Mouse (Mus musculus) right cerebral cortex, postnatal 14 days (tissue): ENCODE results near the gene Pax5.

Experiments
- DNase-seq: peaks from one replicate; pipeline ENCODE4 v3.0.0; 2022

The Pax5 gene

DNA sequence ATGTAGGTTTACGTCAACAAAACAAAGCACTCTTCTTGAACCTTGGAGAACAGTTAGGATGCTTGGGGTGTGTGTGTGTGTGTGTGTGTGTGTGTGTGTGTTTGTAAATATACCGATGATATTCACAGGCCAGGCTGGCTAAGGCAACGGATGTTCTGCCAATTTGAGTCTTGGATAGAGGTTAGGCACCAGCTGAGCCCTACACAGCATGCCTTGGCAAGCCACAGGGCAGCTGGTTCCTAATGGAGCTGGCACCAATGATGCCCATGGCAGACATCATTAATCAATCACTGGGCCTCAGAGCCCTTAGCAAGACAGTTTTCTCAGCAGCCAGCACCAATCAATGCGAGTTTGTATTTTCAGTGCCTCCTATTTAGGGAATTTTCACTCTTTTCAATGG lies 173.5 kb downstream of the Pax5 start:
- DNase-seq, result no peak

DNA sequence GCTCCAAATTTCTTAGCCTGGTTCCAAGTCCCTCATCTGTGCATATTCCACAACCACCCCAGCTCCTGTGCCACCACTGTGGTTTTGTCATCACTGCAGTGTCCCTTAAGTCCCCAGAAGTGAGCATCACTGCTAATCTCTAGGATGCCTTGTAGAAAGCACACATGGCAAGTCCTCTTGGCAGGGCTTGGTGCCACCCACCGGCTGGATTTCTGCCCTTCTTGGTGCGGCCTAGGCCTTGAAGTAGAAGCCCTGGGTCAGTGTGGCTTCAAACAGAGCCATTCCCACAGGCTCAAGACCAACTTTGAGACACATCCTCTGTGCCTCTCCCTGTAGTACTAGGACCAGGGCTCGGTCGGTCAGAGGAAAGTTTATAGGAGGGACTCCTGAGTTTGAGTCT lies 174.6 kb downstream of the Pax5 start:
- DNase-seq, result no peak

DNA sequence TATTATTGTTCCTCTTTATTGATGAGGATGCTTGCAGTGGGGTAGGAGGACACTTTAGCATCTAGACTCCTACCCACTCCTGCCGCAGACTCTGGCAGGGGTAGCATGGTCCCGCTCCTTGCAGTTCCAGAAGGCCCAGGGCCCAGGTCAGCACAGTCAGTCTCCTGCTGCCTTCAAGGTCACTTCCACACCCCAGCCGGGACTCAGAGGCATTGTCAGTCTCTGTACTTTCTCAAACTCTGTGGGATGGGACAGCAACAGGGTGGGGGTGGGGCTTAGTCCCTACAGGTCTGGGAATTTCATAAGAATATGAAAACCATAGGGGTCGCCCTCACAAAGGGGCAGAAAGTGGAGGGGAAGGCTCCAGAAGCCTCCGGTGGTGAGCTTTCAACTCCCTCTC lies 177.0 kb downstream of the Pax5 start:
- DNase-seq, result no peak

- DNase-seq, result no peak
Observed at GRCm38 (mm10) chr4:44532731-44533130, 177.6 kb downstream of the Pax5 start.

- DNase-seq, result no peak
Observed at GRCm38 (mm10) chr4:44525336-44525735, 185.0 kb downstream of the Pax5 start.

DNA sequence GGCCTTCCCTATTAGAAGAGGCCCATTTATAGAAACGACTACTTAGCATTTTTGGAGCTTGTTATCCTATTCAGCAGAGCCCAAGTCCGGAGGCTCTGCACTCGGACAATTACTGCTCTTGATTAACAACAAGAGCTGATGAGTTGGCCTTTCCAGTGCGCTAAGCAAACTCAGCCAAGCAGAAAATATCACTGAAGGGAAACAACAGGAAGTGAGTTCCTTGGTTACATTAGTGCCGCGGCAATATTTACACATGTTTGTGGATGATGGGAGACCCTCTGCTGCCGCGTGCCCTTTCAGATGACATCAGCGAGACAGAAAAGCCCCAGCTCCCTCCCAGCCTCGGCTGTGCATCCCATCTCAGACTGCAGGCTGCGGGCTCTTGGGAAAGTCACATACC lies 191.4 kb downstream of the Pax5 start:
- DNase-seq, result no peak

- DNase-seq, result no peak
Observed at GRCm38 (mm10) chr4:44513981-44514380, 196.3 kb downstream of the Pax5 start.

GRCm38 (mm10) chr4:44511682-44512081 lies 198.6 kb downstream of the Pax5 start:
- no peak for DNase-seq

DNA sequence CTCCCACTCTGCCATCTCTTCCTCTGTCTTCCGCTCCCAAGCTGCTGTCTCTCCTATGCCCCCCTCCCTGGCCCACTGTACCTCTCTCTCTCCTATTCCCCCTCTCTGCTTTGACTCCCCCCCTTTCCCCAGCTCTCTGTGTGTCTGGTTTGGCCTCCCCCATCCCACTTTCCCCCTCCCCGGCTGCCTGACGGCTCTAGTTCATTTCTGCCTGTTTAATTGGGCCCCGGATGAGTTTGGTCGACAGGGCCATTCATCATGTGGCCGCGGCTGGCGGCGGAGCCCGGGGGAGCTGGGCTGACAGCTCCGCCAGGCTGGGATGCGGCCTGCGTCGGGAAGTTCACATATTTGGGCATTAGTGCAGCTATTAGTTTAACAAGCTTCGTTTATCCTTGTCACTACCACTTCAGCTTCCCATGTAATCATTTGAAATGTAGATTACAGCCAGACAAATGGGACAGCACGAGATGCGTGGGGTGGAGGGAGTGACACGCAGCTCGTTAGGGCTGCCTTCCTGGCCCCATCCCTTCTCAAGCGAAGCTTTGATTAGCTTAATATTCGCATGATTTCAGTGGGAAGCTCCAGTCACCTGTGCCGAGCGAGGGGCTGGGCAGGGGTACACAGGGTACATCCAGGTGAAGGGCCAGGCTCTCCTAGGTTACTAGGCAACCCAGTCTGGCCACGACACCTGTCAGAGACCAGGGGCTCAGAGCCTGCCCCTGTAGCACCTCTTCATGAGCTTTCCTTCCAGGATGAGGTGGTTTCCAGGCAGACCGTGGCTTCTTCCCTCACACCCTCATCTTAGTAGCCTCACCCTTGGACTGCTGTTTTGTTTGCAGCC lies 201.7 kb downstream of the Pax5 start:
- DNase-seq, result no peak

DNA sequence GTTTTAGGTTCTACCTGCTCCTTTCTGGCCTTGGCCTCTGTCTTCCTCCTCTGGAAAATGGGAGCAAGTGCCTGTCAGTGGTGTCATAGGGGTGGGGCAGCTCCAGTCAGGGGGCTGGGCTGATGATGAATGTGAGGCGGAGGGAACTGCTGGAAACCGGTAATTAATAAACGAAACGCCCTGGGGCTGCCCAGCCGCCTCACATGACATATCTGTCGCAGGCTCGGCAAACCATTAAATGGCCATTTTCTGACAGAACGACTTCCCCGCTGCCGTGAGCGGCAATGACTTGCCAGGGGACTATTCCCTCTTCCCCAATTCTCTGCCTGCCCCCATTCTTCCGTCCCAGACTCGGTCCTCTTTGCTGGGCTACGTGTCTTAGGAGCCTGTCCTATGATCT lies 202.4 kb downstream of the Pax5 start:
- DNase-seq, result no peak

DNA sequence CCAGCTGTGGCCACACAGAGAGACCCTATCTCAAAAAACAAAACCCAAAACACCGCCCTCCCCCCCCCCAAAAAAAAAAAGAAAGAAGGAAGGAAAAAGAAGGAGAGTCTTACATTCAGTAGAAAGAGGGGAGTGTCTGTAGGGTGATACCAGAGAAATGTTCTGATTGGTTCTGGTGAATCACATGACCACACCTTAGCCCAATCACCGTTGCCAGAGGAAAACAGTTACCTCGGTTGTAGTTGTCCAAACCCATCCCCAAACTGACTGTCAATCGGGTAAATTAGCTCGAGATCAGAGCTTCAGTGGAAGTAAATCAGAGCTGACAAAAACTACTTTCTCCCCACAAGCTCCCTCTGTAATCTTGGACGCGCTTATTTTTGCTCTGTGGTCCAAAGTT lies 205.3 kb downstream of the Pax5 start:
- DNase-seq, result no peak

GRCm38 (mm10) chr4:44502196-44502867 lies 208.0 kb downstream of the Pax5 start:
- DNase-seq, result no peak

GRCm38 (mm10) chr4:44498156-44498555 lies 212.1 kb downstream of the Pax5 start:
- no peak for DNase-seq

DNA sequence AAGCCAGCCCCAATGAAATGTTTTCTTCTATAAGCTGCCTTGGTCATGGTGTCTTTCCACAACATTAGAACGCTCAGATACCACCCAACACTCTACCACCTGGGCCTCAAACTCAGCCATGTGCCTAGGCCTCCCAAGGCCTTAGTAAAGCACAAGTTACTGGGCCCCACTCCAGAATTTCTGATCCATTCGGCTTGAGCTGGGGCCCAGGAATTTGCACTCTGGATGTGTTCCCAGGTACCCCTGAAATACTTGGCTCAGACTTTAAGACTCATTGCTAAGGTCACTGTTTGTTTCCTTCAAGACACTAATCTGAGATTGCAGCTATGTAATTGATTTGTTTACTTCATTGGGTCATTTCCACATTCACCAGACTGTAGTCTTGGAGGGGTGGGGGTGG lies 214.5 kb downstream of the Pax5 start:
- DNase-seq, result no peak

DNA sequence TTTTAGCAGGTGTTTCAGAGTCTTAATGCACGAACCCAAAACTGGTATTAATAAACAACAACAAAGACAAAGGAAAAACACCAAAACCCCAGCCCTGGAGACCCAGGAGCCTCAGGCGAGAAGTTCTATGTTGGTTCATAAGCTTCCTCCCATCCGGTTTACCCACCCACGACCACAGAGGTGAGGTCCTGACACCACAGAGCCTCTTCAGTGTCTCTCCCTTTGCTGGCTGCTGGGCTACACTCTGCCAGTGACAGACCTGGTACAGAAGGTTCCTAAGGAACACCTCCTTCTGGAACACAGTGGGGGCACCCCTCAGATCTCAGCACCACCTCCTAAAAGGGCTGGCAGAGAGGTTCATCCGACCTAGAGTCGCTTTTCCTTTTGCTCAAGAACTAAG lies 216.5 kb downstream of the Pax5 start:
- no peak for DNase-seq

GRCm38 (mm10) chr4:44490872-44491271 lies 219.4 kb downstream of the Pax5 start:
- no peak for DNase-seq

DNA sequence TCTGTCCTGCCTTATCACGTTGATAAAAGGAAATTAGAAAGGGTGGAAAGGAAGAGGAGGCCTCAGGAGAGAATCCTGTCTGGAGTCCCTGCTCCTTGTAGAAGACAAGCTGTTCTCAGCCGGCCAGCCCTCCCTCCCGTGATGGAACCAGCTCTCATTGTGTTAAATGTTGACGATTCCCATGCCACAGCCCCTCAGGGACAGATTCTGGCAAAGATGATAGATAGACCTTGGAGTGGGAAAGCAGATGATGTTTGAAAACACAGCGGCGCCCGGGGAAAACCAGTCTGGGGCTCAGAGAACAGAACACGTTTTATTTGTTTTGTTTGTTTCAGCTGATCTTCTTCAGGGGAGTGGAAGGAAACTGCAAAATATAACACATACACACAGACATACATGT lies 221.6 kb downstream of the Pax5 start:
- no peak for DNase-seq

DNA sequence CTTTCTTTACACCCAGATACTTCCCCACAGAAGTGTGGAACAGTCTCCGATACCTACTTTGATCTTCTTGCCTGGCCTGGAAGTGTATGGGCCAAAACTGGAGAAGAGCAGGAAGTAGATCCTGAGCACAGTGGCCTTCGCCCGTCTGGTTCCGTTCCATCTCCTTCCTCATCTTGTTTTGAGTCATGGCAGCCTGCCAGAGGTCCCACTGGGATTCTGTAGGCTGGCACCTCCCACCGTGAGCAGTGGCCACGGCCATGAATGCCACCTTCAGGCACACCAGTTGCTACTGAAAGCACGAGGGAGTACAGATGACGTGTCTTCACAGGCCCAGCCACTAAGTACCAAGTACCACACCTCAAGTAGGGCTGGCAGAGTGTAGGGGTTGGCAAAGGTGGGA lies 222.1 kb downstream of the Pax5 start:
- no peak for DNase-seq

DNA sequence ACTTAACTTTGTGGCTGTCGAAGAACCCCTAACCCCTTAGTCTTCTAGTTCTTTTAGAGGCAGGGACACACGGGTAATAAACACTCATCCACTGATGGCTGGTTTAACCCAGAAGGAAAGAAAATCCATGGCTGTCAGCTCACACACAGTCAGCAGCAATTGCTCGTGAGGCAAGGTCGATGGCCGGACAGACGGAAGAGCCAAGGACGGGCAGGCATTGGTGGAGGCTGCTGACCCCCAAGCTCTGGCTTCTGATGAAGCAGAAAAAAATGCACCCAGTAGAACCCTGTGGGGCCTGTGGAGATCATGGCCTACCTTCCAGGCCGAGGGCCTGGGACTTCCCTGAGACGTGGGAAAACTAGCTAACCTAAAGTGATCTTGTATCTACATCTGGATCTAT lies 227.4 kb downstream of the Pax5 start:
- no peak for DNase-seq

- no peak for DNase-seq
Observed at GRCm38 (mm10) chr4:44479755-44480154, 230.5 kb downstream of the Pax5 start.
